26 mouse cellular contexts compared by ENCODE assay signal in the genomic region with DNA sequence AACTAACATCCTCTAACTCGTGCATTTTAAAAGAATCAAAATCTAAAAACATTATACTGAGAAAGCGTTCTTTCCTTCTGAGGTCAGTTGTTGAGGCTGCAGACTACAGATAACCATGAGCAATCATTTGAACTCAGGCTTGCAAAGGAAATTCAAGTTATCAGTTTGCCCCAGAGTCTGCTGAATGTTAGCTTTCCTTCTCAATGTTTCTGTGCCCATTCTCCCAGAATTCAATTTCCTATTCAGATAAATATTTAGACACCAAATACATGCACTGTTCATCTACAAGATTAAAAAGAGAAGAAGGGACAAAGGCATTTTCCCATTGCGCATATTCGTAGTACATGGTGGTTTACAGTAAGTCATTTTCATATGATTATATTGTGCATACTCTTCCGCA.
DNase-seq lines count a peak whose midpoint lies in the region; ATAC-seq and TF ChIP-seq lines count a peak whose summit lies in the region.
"Had no signal": no experiment of that assay in that cellular context is flagged by ENCODE, and none has a peak within 500 bp of the region (broad histone marks: within the 10 kb centered on the region; RNA-seq: fewer than 3 reads in every experiment).

No protein-coding gene starts in this region.

- peak; percentile 73 for TF ChIP-seq EP300 in liver, postnatal 0 days (IDR thresholded peaks at IDR 0.05; ENCODE audit: low read depth)

- H3K36me3 ChIP-seq in megakaryocyte, embryonic 14.5 days (replicated peaks; ENCODE audit: low read length) = no peaks in the 10 kb centered on the region
- H3K36me3 ChIP-seq in liver, embryonic 12.5 days = no peaks in the 10 kb centered on the region
- H3K36me3 ChIP-seq in liver, postnatal 0 days (replicated peaks; ENCODE audit: insufficient read depth, low read length) = no peaks in the 10 kb centered on the region
- H3K36me3 ChIP-seq in kidney, embryonic 15.5 days = no peaks in the 10 kb centered on the region
- H3K36me3 ChIP-seq: heart, embryonic 13.5 days; limb, embryonic 12.5 days had no signal

- 42% methylated on average over 5 of the region's 5 CpGs for WGBS in liver, embryonic 12.5 days (ENCODE audit: insufficient replicate concordance)
- 58% methylated on average over 5 of the region's 5 CpGs for WGBS in liver, postnatal 0 days (ENCODE audit: insufficient replicate concordance)
- WGBS in kidney, embryonic 15.5 days = 90% methylated on average over 5 of the region's 5 CpGs

- no peak for TF ChIP-seq CTCF in liver, postnatal 0 days (IDR thresholded peaks at IDR 0.05; ENCODE audit: low read depth)

- H3K27ac ChIP-seq in liver, embryonic 12.5 days = peak overlapping the region; percentile 63; the same call in 1 of the 2 replicates
- H3K27ac ChIP-seq in liver, postnatal 0 days (ENCODE audit: low read depth) = no peak overlapping the region
- no peak overlapping the region for H3K27ac ChIP-seq in kidney, embryonic 15.5 days
- H3K27ac ChIP-seq: forebrain, embryonic 13.5 days; heart, embryonic 13.5 days; hindbrain, embryonic 14.5 days; limb, embryonic 12.5 days; stomach, postnatal 0 days had no signal

- H3K9ac ChIP-seq in liver, embryonic 12.5 days = no peak overlapping the region
- no peak overlapping the region for H3K9ac ChIP-seq in liver, postnatal 0 days (replicated peaks)
- H3K9ac ChIP-seq in kidney, embryonic 15.5 days = no peak overlapping the region
- H3K9ac ChIP-seq: forebrain, embryonic 13.5 days; heart, embryonic 13.5 days; hindbrain, embryonic 14.5 days; limb, embryonic 12.5 days had no signal

- peak overlapping the region; percentile 65 for H3K4me3 ChIP-seq in megakaryocyte, embryonic 14.5 days (replicated peaks)
- no peak overlapping the region for H3K4me3 ChIP-seq in liver, embryonic 12.5 days
- no peak overlapping the region for H3K4me3 ChIP-seq in liver, postnatal 0 days (ENCODE audit: low read depth, low read length)
- H3K4me3 ChIP-seq in kidney, embryonic 15.5 days (replicated peaks) = no peak overlapping the region
- H3K4me3 ChIP-seq: forebrain, embryonic 13.5 days; heart, embryonic 13.5 days; limb, embryonic 12.5 days had no signal

- DNase-seq in liver, postnatal 0 days = no peak
- DNase-seq in MN1 (ENCODE audit: low spot score) = no peak
- no peak for DNase-seq in ovary, postnatal 14 days (ENCODE audit: low spot score)
- DNase-seq: adrenal gland, postnatal 10 days; cerebellum, adult 18-20 months; cerebellum, postnatal 10 days; heart, postnatal 10 days; kidney, postnatal 25 days; lung, adult 18-20 months; lung, postnatal 4 days; right cerebral cortex, postnatal 4 days; thymus, adult 18-20 months; thymus, postnatal 36 days had no signal

- H3K4me2 ChIP-seq in liver, embryonic 12.5 days = peak overlapping the region; percentile 15
- no peak overlapping the region for H3K4me2 ChIP-seq in liver, postnatal 0 days (ENCODE audit: low read depth, low read length)
- H3K4me2 ChIP-seq in kidney, embryonic 15.5 days = no peak overlapping the region
- H3K4me2 ChIP-seq: forebrain, embryonic 13.5 days; heart, embryonic 13.5 days; hindbrain, embryonic 14.5 days; limb, embryonic 12.5 days; midbrain, embryonic 11.5 days had no signal

- no peaks in the 10 kb centered on the region for H3K27me3 ChIP-seq in megakaryocyte, embryonic 14.5 days (replicated peaks)
- no peaks in the 10 kb centered on the region for H3K27me3 ChIP-seq in liver, embryonic 12.5 days (replicated peaks)
- no peaks in the 10 kb centered on the region for H3K27me3 ChIP-seq in liver, postnatal 0 days (ENCODE audit: insufficient read depth, low read length)
- no peaks in the 10 kb centered on the region for H3K27me3 ChIP-seq in kidney, embryonic 15.5 days
- H3K27me3 ChIP-seq: forebrain, embryonic 13.5 days; heart, embryonic 13.5 days; limb, embryonic 12.5 days had no signal

- peaks cover 51% of the 10 kb centered on the region for H3K4me1 ChIP-seq in megakaryocyte, embryonic 14.5 days
- peaks cover 22% of the 10 kb centered on the region for H3K4me1 ChIP-seq in liver, embryonic 12.5 days
- no peaks in the 10 kb centered on the region for H3K4me1 ChIP-seq in liver, postnatal 0 days (ENCODE audit: insufficient read depth)
- no peaks in the 10 kb centered on the region for H3K4me1 ChIP-seq in kidney, embryonic 15.5 days
- H3K4me1 ChIP-seq: forebrain, embryonic 13.5 days; heart, embryonic 13.5 days; limb, embryonic 12.5 days had no signal

- no peak for ATAC-seq in megakaryocyte, adult 5-6 weeks (ENCODE audit: poor library complexity, severe bottlenecking)
- peak; percentile 92 for ATAC-seq in liver, embryonic 12.5 days
- ATAC-seq in liver, postnatal 0 days = peak; percentile 51
- no peak for ATAC-seq in kidney, embryonic 15.5 days (replicated peaks; ENCODE audit: low FRiP score)
- ATAC-seq: forebrain, embryonic 13.5 days; intestine, postnatal 0 days; lung, postnatal 0 days; midbrain, embryonic 16.5 days had no signal

- H3K9me3 ChIP-seq in megakaryocyte, embryonic 14.5 days = no peaks in the 10 kb centered on the region
- no peaks in the 10 kb centered on the region for H3K9me3 ChIP-seq in liver, embryonic 12.5 days (replicated peaks)
- no peaks in the 10 kb centered on the region for H3K9me3 ChIP-seq in liver, postnatal 0 days (ENCODE audit: low read length)
- H3K9me3 ChIP-seq in kidney, embryonic 15.5 days (replicated peaks) = no peaks in the 10 kb centered on the region
- H3K9me3 ChIP-seq: forebrain, embryonic 13.5 days; heart, embryonic 13.5 days; limb, embryonic 12.5 days had no signal

Comparison
In these comparisons a context has a peak if more than half of its experiments do, and no peak if none do; other contexts are left out.
1. ATAC-seq: peak in liver, embryonic 12.5 days (single experiment) and liver, postnatal 0 days (single experiment); none in megakaryocyte, adult 5-6 weeks (single experiment) and kidney, embryonic 15.5 days (single experiment).